Mouse (Mus musculus): ENCODE measurements around the gene Rhbdd3.

DNA sequence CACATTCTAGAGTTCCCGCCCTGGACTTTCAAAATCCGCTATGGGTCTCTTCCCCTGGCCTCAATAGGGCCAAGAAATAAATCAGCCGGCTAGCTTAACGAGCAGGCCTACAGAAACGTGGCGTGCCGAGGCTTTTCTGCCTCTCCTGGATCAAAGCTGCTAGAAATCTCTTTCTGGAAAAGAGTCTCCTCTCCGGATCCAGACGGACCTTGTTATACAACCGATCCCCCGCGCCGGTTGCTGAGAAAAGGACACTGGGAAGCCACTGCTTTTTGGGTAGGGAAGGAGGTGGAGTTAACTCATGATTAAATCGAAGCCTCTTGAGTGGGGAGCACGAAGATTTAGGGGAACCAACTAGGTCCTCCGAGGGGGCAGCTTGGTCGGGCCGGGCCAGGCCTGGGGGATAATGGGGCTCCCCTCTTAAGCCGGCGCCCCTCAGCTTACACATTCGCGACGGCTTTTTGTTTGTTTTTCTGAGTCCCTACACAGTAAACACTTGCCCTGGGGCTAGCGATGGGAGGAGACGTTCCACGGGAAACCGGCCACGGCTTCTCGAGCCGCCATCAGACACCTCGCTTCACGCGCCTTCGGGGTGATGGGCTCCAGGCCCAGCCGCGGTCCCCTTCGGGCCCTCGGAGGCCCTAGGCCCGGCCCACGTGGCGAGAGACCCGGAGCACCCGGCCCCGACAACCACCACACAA is 541 bp upstream of the Rhbdd3 start:
- TF ChIP-seq POLR2A (IDR thresholded peaks at IDR 0.05; ENCODE audit: control insufficient read depth, low read depth, low read length) (0 out of 2 replicates have a peak, but pooled peaks have one; percentile 10), CTCF (IDR thresholded peaks at IDR 0.05; ENCODE audit: control insufficient read depth, insufficient read depth, insufficient replicate concordance, low read depth, low read length) (no peak)

Measured in testis, adult 2 months (tissue).